Mouse (Mus musculus) hindbrain, embryonic 10.5 days (tissue): ENCODE data around the gene Ttf2. TPM values are rescaled to one million over a fixed set of nuclear protein-coding genes. Genes with fewer than 3 reads are reported as not detected.

ENCODE experiments used
- DNase-seq: peaks from one replicate; pipeline ENCODE4 v3.0.0-alpha.2; 2017; ENCODE audit warnings: low spot score
- H3K27ac ChIP-seq: fragments of 300-500 bp; sonication (generic); 2 replicates; pipeline ENCODE4 v1.5.1; 2016; ENCODE audit warnings: mild to moderate bottlenecking, moderate library complexity
- H3K27me3 ChIP-seq: fragments of 300-500 bp; sonication (generic); 2 replicates; pipeline ENCODE4 v1.6.1; 2016; ENCODE audit warnings: mild to moderate bottlenecking; ENCODE audit not compliant: poor library complexity, insufficient read depth, severe bottlenecking
- H3K36me3 ChIP-seq: fragments of 300-500 bp; sonication (generic); 2 replicates; pipeline ENCODE4 v1.6.1; 2016; ENCODE audit warnings: mild to moderate bottlenecking, moderate library complexity
- H3K4me1 ChIP-seq: fragments of 300-500 bp; sonication (generic); replicated peaks from 2 replicates; pipeline ENCODE4 v1.6.1; 2016; ENCODE audit warnings: mild to moderate bottlenecking
- H3K4me3 ChIP-seq: fragments of 300-500 bp; sonication (generic); 2 replicates; pipeline ENCODE4 v1.5.1; 2016; ENCODE audit warnings: mild to moderate bottlenecking, moderate library complexity
- H3K9me3 ChIP-seq: fragments of 300-500 bp; sonication (generic); 2 replicates; pipeline ENCODE4 v1.6.1; 2016; ENCODE audit warnings: mild to moderate bottlenecking, moderate library complexity
- WGBS: fragments of 180-500 bp; shearing (Covaris S2); methylation state at CpG from one replicate; pipeline ENCODE4 v1.1.7; 2016; 5-methylcytosine and 5-hydroxymethylcytosine counted together
- polyA plus RNA-seq: library from polyadenylated mRNA; unstranded; fragments of >200 nt; fragmentation: Nextera tagmentation; extraction: Ambion mirVana; gene quantifications from 2 replicates; pipeline ENCODE4 v1.2.1, GENCODE M21; 2016

Gene Ttf2
- polyA plus RNA-seq, 1 experiment from 2014 or later, result 24.3 TPM

GRCm38 (mm10) chr3:100892383-100893335 is 76.8 kb downstream of the Ttf2 start:
- Histone ChIP-seq H3K9me3 (no peaks in the 10 kb centered on the region), H3K27me3 (no peaks in the 10 kb centered on the region), H3K27ac (no peak overlapping the region), H3K36me3 (no peaks in the 10 kb centered on the region), H3K4me1 (no peaks in the 10 kb centered on the region), H3K4me3 (no peak overlapping the region)
- no peak for DNase-seq
- 67% methylated on average over 11 of the region's 11 CpGs for WGBS

GRCm38 (mm10) chr3:100890406-100890805 is 79.1 kb downstream of the Ttf2 start:
- Histone ChIP-seq H3K27me3 (no peaks in the 10 kb centered on the region), H3K27ac (no peak overlapping the region), H3K4me1 (no peaks in the 10 kb centered on the region), H3K4me3 (no peak overlapping the region), H3K9me3 (no peaks in the 10 kb centered on the region), H3K36me3 (no peaks in the 10 kb centered on the region)
- no peak for DNase-seq
- WGBS, result 91% methylated on average over 3 of the region's 3 CpGs

DNA sequence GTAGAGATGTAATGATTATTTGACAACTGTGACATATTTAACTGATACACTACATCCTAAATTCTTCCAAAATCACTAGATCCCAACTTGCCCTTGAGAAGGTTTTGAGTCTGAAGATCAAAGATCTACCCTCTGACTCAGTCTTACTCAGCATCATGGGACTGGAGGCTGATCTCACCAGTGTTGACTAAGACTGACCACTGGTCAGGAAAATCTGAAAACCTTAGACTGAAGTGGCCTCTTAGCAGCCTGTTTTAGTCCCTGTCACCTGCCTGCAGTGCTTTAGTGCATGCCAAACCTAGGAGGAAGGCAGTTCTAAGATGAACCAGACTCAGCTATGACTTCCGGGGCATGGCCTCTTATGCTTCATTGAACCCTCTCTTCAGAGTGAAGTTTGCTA is 80.2 kb downstream of the Ttf2 start:
- H3K27ac ChIP-seq, result no peak overlapping the region
- H3K36me3 ChIP-seq, result no peaks in the 10 kb centered on the region
- no peaks in the 10 kb centered on the region for H3K4me1 ChIP-seq
- WGBS, result 88% methylated on average over 1 of the region's 1 CpGs
- H3K4me3 ChIP-seq, result no peak overlapping the region
- H3K9me3 ChIP-seq, result no peaks in the 10 kb centered on the region
- no peaks in the 10 kb centered on the region for H3K27me3 ChIP-seq
- DNase-seq, result no peak

Other genes starting within 250 kb of the Ttf2 start
- 0.10 and 0.13 TPM in 2 replicates for gene Vtcn1, start 144.2 kb downstream of the Ttf2 start, polyA plus RNA-seq
- gene Trim45, start 47.5 kb downstream of the Ttf2 start, polyA plus RNA-seq, result 5.0 and 7.9 TPM in 2 replicates
- gene Cd101, start 59.9 kb upstream of the Ttf2 start, polyA plus RNA-seq, result 0.05 TPM in 1 of 2 replicates, not detected in the other
- gene Ptgfrn, start 140.6 kb upstream of the Ttf2 start, polyA plus RNA-seq, result 2.0 and 2.1 TPM in 2 replicates